Mouse (Mus musculus): Measurements from ENCODE around the gene Camta1.
A peak's percentile ranks its signal among the peaks of the same experiment; 100 is the strongest.

DNA sequence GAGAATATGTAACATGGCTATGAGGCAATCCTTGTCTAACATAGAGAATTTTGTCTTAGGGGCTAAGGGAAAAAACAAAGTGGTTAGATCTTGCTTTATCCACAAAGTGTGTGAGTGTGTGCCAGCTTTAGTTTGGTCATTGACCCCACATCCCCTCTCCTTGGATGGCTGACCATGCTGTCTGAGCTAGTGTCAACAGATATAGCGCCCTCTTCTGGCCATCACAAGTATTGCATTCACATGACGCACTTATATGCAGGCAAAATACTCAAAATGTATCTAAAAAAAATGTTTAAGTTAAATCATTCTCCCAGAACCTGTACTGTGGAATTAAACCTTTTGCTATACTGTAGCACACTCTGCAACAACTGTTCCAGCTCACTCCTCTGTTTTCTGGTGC is 766.5 kb downstream of the Camta1 start:
- TF ChIP-seq CTCF (conservative IDR thresholded peaks at IDR 0.05; ENCODE audit: low read length) = peak; percentile 85
- no peak for TF ChIP-seq NANOG (IDR thresholded peaks at IDR 0.05; ENCODE audit: borderline replicate concordance, low read length)
